Mouse (Mus musculus): ENCODE data around the gene Spata48. TPM values are rescaled to one million over a fixed set of nuclear protein-coding genes. Genes with fewer than 3 reads are reported as not detected.

Gene Spata48
- polyA plus RNA-seq, 1 experiment, result not detected

- H3K4me3 ChIP-seq (ENCODE audit: low read depth, low read length), result no peak overlapping the region
- TF ChIP-seq CTCF (IDR thresholded peaks at IDR 0.05; ENCODE audit: low read depth, low read length) (no peak), POLR2A (IDR thresholded peaks at IDR 0.05; ENCODE audit: insufficient read depth, low read length) (no peak), EP300 (IDR thresholded peaks at IDR 0.05; ENCODE audit: insufficient read depth, low read depth, low read length) (no peak)
- H3K4me1 ChIP-seq (ENCODE audit: control insufficient read depth, insufficient read depth, low read length), result peaks cover 2% of the 10 kb centered on the region
- H3K27me3 ChIP-seq (ENCODE audit: control insufficient read depth, insufficient read depth, low read length, poor library complexity, severe bottlenecking), result no peaks in the 10 kb centered on the region; the same call in 1 of the 2 replicates
- no peak overlapping the region for H3K9ac ChIP-seq (ENCODE audit: low read depth, poor library complexity, severe bottlenecking)
- H3K9me3 ChIP-seq (replicated peaks; ENCODE audit: control insufficient read depth, insufficient read depth, low read length, poor library complexity, severe bottlenecking), result no peaks in the 10 kb centered on the region
- H3K36me3 ChIP-seq (ENCODE audit: control insufficient read depth, insufficient read depth, low read length, poor library complexity, severe bottlenecking), result no peaks in the 10 kb centered on the region
- no peak overlapping the region for H3K27ac ChIP-seq (ENCODE audit: insufficient read depth, low read length)
These were observed 50.2 kb downstream of the Spata48 start for GRCm38 (mm10) chr11:11512056-11512455.

DNA sequence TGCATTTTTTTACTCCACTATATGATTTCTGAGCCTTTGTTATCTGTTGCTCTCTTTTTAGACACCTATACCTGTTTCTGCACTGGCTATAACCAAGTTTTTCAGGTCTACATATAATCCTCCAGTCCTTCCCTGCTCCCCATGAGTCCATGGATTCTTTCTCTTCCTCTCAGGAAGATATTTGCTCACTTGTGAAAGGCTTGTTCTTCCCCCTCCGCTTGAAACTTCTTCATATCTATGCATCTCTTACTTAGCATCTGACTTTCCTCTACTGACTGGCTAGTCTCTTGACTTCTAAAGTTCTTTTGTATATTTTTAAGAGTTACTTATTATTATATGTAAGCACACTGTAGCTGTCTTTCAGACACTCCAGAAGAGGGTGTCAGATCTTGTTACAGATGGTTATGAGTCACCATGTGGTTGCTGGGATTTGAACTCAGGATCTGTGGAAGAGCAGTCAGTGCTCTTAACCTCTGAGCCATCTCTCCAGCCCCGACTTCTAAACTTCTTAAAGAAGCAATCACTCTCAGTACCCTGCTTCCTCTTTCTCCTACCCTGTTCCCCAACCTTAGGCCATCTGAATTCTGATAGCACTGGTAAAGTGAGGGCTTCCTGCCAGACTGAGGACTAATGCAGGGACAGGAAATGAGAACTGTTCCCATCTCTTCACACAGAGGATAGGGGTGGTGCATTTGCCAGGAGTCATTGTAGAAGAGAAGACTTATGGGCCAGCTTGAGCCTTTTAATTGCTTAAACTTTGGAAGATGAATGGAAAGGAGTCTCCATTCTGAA is 51.3 kb downstream of the Spata48 start:
- no peak overlapping the region for H3K4me3 ChIP-seq (ENCODE audit: low read depth, low read length)
- no peak overlapping the region for H3K9ac ChIP-seq (ENCODE audit: low read depth, poor library complexity, severe bottlenecking)
- no peak overlapping the region for H3K27ac ChIP-seq (ENCODE audit: insufficient read depth, low read length)
- peaks cover 2% of the 10 kb centered on the region for H3K4me1 ChIP-seq (ENCODE audit: control insufficient read depth, insufficient read depth, low read length)
- H3K27me3 ChIP-seq (ENCODE audit: control insufficient read depth, insufficient read depth, low read length, poor library complexity, severe bottlenecking), result no peaks in the 10 kb centered on the region
- no peaks in the 10 kb centered on the region for H3K36me3 ChIP-seq (ENCODE audit: control insufficient read depth, insufficient read depth, low read length, poor library complexity, severe bottlenecking)
- H3K9me3 ChIP-seq (replicated peaks; ENCODE audit: control insufficient read depth, insufficient read depth, low read length, poor library complexity, severe bottlenecking), result no peaks in the 10 kb centered on the region
- TF ChIP-seq EP300 (IDR thresholded peaks at IDR 0.05; ENCODE audit: insufficient read depth, low read depth, low read length), result no peak
- TF ChIP-seq POLR2A (IDR thresholded peaks at IDR 0.05; ENCODE audit: insufficient read depth, low read length), result no peak
- TF ChIP-seq CTCF (IDR thresholded peaks at IDR 0.05; ENCODE audit: low read depth, low read length), result no peak

- TF ChIP-seq POLR2A (IDR thresholded peaks at IDR 0.05; ENCODE audit: insufficient read depth, low read length) (no peak), CTCF (IDR thresholded peaks at IDR 0.05; ENCODE audit: low read depth, low read length) (no peak), EP300 (IDR thresholded peaks at IDR 0.05; ENCODE audit: insufficient read depth, low read depth, low read length) (no peak)
- Histone ChIP-seq H3K4me3 (ENCODE audit: low read depth, low read length) (no peak overlapping the region), H3K36me3 (ENCODE audit: control insufficient read depth, insufficient read depth, low read length, poor library complexity, severe bottlenecking) (no peaks in the 10 kb centered on the region), H3K9ac (ENCODE audit: low read depth, poor library complexity, severe bottlenecking) (no peak overlapping the region), H3K9me3 (replicated peaks; ENCODE audit: control insufficient read depth, insufficient read depth, low read length, poor library complexity, severe bottlenecking) (no peaks in the 10 kb centered on the region), H3K27ac (ENCODE audit: insufficient read depth, low read length) (no peak overlapping the region), H3K27me3 (ENCODE audit: control insufficient read depth, insufficient read depth, low read length, poor library complexity, severe bottlenecking) (no peaks in the 10 kb centered on the region), H3K4me1 (ENCODE audit: control insufficient read depth, insufficient read depth, low read length) (peaks cover 2% of the 10 kb centered on the region)
These were observed 53.0 kb downstream of the Spata48 start for GRCm38 (mm10) chr11:11514920-11515319.

DNA sequence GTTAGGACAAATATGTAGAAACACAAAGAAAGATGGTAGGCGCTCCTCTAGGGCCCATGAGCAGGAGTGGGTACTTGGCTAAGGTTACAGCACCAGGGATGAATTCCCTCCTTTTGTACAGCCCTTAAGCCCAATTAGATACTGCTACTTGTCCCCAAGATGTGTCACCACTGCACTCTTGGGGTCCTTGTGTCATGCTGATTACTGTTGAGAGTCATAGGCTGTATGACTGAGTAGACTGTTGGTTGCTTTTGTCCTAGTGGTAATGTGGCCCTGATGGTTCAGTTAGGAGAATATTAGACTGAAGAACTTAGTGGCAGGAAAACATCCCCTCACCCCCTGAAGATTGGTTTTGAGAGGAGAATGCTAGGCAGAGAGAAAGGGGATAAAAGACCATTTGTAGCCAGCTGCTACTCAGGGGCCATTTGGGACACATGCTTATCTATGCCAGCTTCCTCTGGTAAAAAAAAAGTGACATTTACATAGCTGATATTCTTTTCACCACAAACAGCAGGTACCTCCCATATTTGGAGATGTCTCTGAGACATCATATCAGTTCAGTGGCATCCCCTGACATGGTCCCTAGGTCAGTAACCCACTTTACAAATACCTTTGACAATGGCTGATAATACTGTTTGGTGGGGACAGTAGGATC is 56.0 kb downstream of the Spata48 start:
- no peaks in the 10 kb centered on the region for H3K4me1 ChIP-seq (ENCODE audit: control insufficient read depth, insufficient read depth, low read length)
- H3K4me3 ChIP-seq (ENCODE audit: low read depth, low read length), result no peak overlapping the region
- H3K27me3 ChIP-seq (ENCODE audit: control insufficient read depth, insufficient read depth, low read length, poor library complexity, severe bottlenecking), result no peaks in the 10 kb centered on the region
- H3K9me3 ChIP-seq (replicated peaks; ENCODE audit: control insufficient read depth, insufficient read depth, low read length, poor library complexity, severe bottlenecking), result no peaks in the 10 kb centered on the region
- TF ChIP-seq POLR2A (IDR thresholded peaks at IDR 0.05; ENCODE audit: insufficient read depth, low read length) (no peak), EP300 (IDR thresholded peaks at IDR 0.05; ENCODE audit: insufficient read depth, low read depth, low read length) (no peak)
- no peak overlapping the region for H3K9ac ChIP-seq (ENCODE audit: low read depth, poor library complexity, severe bottlenecking)
- H3K27ac ChIP-seq (ENCODE audit: insufficient read depth, low read length), result no peak overlapping the region
- no peaks in the 10 kb centered on the region for H3K36me3 ChIP-seq (ENCODE audit: control insufficient read depth, insufficient read depth, low read length, poor library complexity, severe bottlenecking)

DNA sequence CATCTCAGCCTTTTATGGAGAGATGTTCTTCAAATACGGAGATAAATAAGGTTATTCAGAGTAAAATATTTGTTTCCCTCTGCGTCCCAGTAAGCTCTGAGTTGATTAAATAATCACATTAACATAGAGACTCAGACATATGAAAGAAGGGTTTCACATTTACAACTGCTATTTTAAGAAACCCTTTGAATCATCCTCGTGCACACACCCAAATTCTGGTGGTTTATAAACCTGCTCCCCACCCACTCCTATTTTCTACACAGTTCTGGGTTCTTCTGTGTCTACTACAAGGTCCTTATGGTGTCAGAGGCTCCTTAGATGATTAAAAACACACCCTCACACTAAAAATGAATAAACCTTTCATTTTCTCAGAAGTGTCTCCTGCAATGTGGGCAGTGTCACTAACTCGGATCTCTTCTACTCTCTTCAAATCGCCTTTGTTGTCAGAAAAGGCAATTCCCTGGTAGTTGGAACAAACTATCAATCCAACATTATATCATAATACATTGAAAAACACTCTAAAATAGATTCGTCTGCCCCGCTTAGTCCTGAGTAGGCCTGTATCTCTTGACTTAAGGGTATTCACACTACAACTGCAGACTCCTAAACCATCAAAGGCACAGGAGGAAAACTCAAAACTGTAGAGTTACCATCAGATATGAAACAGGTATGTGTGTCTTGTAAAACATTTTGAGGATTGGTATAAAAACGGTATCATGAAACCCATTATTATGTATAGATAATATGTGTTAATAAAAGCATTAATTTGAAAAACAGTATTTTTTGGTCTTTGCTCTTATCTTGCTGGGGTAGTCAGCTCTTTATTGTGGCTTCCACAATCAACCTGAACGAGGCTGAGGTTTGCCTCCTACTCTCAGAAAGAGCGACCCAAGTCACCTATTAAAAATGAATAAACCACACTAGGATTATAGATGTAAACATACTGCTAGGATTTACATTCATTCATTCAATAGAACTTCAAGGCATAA is 57.7 kb downstream of the Spata48 start:
- H3K36me3 ChIP-seq (ENCODE audit: control insufficient read depth, insufficient read depth, low read length, poor library complexity, severe bottlenecking), result no peaks in the 10 kb centered on the region
- no peaks in the 10 kb centered on the region for H3K27me3 ChIP-seq (ENCODE audit: control insufficient read depth, insufficient read depth, low read length, poor library complexity, severe bottlenecking)
- H3K9ac ChIP-seq (ENCODE audit: low read depth, poor library complexity, severe bottlenecking), result no peak overlapping the region
- H3K9me3 ChIP-seq (replicated peaks; ENCODE audit: control insufficient read depth, insufficient read depth, low read length, poor library complexity, severe bottlenecking), result no peaks in the 10 kb centered on the region
- H3K4me3 ChIP-seq (ENCODE audit: low read depth, low read length), result no peak overlapping the region
- TF ChIP-seq EP300 (IDR thresholded peaks at IDR 0.05; ENCODE audit: insufficient read depth, low read depth, low read length) (no peak), CTCF (IDR thresholded peaks at IDR 0.05; ENCODE audit: low read depth, low read length) (no peak), POLR2A (IDR thresholded peaks at IDR 0.05; ENCODE audit: insufficient read depth, low read length) (no peak)
- no peaks in the 10 kb centered on the region for H3K4me1 ChIP-seq (ENCODE audit: control insufficient read depth, insufficient read depth, low read length)
- no peak overlapping the region for H3K27ac ChIP-seq (ENCODE audit: insufficient read depth, low read length)

Data from ES-Bruce4 (cell line).